Mouse (Mus musculus) cerebellum, adult 9-10 months (tissue): ENCODE data around the gene Hoxd13.

Source experiments
- DNase-seq: peaks from one replicate; pipeline ENCODE4 v3.0.0; 2022

Hoxd13 gene

DNA sequence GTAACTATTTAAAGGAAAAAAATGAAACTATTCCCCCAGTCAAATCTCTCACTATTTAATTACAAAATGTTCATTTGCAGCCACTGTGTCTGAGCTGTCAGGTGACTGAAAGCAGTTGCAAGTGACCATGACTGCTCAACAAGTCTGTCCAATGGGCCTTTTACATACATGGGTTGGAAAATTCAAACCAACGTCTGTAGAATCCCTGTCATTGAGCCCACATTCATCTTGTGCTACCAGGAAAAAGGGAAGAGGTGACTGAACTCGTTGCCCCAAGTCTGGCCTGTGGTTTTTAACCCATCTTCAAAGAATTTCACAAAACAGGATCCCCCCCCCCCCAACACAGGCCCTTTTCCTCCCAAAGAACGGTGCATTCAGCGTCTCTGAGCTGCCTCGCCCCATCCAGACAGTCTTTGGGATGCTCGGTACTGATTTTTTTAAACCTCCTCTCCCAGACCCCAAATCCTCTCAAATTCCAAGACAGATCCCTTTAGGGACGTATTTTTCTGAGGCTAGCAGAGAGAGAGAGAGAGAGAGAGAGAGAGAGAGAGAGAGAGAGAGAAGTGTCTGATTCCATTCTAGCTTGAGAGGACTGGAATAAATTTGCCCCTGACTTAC lies 27.8 kb downstream of the Hoxd13 start:
- no peak for DNase-seq

GRCm38 (mm10) chr2:74696442-74697335 lies 28.6 kb downstream of the Hoxd13 start:
- DNase-seq, result no peak

DNA sequence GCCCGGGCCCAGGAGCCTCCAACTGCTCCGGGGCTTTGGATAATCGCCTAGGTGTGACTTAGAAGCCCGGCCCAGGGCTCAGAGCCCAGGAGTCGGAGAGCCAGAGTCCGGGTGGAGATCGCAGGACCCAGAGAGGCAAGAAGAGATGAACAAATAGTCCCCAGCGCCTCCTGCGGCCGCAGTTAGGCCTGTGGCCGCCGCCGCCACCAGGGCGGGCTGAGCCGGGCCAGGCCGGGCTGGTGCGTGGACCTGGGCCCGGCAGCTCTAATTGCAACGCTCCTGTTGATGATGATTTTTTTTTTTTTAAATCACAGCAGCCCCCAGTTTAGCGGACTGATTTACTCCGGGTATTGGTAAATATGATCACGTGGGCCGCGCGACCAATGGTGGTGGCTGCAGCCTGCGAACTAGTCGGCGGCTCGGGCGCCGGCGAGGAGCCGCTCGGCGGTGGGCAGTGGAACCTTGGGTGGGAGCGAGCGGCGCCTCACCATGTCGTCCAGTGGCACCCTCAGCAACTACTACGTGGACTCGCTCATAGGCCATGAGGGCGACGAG lies 29.5 kb downstream of the Hoxd13 start, which contains the start of gene Hoxd9:
Hoxd9 (plus strand) TSS at position 161 of the 555 bp plus-strand sequence.
- DNase-seq, result no peak

DNA sequence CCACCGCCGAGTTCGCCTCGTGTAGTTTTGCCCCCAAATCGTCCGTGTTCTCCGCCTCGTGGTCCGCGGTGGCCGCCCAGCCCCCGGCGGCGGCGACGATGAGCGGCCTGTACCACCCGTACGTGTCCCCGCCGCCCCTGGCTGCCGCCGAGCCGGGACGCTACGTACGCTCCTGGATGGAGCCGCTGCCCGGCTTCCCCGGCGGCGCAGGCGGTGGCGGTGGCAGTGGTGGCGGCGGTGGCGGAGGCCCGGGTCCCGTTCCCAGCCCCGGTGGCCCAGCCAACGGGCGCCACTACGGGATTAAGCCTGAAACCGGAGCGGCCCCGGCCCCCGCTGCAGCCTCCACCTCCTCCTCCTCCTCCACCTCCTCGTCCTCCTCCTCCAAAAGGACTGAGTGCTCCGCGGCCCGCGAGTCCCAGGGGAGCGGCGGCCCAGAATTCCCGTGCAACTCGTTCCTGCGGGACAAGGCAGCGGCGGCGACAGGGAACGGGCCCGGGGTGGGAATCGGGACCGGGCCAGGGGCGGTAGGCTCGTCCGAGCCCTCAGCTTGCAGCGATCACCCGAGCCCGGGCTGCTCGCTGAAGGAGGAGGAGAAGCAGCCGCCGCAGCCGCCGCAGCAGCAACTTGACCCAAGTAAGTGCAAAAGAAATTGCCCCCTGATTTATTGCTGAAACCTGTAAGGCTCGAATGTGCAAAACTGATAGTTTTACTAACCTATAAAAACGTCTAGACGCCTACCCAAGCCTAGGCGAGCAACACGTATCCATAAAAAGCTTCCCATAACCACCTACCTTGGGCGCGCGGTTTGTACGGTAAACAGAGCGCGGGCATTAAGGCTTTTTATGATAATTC lies 30.3 kb downstream of the Hoxd13 start:
- no peak for DNase-seq

DNA sequence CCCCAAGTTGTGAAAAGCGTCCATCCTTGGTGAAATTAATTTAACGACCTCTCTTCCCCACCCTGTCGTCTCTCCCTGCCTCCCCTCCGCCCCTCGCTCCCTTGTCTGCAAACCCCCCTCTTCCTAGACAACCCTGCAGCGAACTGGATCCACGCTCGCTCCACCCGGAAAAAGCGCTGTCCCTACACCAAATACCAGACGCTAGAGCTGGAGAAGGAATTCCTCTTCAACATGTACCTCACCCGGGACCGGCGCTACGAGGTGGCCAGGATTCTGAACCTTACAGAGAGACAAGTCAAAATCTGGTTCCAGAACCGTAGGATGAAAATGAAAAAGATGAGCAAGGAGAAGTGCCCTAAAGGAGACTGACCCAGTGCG lies 30.9 kb downstream of the Hoxd13 start:
- no peak for DNase-seq

DNA sequence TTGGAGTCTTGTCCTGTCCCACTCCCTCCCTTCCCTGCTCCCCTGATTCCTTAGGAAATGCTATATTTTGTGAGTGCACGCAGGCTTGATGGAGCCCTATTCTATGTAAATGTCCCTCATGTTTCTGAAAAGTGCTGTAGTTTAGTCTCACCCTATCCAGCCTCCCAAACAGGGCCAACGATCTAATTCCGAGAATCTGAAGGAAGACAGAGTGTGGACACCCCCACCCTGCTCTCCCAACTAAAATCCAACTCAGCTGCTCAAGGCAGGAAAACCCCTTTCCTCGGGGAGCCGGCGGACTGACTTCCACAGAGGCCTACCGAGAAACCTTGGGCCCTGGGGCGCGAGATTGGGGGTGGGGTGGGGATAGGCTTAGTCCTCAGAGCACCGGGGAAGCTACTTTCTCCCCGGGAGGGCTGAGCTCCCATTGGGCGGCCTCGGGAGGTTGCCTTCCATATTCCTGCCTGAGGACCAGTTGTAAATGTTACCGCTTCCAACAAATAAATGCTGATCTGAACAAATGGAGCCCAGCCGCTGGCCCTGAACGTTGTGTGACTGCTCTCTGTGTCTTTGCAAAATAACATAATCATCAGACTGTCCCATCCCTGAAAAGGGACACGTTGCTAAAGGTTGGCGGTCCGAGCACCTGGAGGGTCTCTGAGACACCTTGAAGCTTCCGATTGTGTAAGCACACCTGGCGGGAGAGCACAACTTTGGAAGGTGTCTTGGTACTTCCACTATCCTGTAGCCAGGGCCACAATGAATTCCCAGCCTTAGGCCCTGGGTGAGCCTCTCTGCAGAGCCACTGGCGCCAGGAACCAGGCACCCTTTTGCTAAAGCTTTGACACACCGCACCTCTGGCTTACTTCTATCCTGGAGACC lies 31.8 kb downstream of the Hoxd13 start:
- no peak for DNase-seq

DNA sequence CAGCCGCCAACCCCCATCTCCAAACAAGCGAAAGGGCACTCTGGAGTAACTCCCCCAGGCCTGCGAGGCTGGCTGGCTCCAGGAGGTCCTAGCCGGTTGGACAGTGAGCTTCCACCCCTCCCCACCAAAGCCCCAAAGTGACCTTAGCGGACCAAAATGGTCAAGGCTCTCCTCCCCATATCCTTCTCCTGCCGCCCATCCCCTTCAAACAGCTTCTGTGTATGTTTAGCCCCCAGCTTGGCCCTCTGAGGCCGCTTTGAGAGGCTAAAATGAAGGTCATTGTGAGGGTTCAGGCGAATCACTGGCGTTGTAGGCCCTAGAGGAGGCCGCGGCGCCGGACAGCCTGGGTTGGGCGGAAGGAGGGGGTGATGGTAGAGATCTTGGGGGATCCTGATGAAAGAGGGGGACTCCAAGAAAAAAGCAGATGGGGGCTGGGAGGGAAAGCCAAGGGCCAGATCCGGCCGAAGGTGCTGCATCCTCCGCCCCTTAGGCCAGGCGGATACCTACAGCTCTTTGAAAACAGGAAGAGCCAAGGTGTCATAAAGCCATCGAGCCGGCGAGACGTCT lies 32.5 kb downstream of the Hoxd13 start:
- no peak for DNase-seq

- peak; percentile 45 for DNase-seq
Observed at GRCm38 (mm10) chr2:74701949-74702819, 34.1 kb downstream of the Hoxd13 start.

- no peak for DNase-seq
Observed at GRCm38 (mm10) chr2:74702820-74703219, 34.7 kb downstream of the Hoxd13 start.

DNA sequence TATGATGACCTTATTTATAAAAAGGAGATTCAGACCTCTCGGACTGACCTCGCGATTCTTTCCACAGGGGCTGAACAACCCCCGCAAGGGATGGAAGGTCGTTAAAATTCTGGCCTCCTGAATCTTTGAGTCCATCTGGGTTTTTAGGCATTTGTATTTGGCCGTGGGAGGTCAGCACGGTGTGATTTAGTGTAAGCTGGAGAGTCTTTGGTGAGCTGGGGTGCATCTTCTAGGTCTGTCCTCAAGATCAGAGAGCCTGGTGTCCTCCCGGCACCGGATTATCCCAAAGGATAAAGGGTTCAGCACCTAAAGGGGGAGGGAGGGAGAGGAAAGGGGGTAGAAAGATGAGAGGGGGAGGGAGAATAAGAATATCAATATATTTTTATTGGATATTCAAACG lies 35.2 kb downstream of the Hoxd13 start:
- DNase-seq, result no peak

DNA sequence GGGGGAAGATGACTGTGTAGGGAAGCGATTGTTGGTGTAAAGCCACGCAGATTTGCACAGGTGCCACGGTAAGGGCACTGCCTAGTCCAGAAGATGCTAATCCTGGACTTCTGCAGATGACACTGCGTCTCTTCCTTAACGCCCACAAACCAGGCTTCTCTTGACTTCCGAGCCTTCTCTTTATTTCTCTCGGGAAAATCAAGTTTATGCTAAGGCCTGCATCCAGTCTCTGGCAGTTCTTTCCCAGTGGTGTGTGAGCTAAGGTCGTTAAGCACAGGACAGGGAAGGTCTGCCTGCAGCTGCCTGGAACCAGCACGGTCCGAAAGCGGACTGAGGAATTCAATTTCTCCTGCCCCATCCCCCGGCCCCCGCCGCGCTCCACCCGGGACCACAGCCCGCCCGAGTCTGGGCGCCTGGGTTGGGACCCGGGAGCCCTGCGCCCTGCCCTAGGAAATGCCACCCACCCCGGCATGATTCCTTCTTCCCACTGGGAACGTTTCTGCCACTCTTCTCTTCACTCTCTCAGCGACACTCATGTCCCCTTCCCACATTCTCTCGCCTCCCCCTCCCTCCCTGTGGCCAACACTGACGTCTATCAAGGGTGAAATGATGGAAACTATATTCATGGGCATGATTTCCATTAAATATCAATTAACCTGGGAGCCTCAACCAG lies 35.7 kb downstream of the Hoxd13 start:
- no peak for DNase-seq

- no peak for DNase-seq
Observed at GRCm38 (mm10) chr2:74704393-74704998, 36.4 kb downstream of the Hoxd13 start, which contains the start of gene Hoxd8. TSS of gene Hoxd8 (plus strand) at chr2:74704615.

DNA sequence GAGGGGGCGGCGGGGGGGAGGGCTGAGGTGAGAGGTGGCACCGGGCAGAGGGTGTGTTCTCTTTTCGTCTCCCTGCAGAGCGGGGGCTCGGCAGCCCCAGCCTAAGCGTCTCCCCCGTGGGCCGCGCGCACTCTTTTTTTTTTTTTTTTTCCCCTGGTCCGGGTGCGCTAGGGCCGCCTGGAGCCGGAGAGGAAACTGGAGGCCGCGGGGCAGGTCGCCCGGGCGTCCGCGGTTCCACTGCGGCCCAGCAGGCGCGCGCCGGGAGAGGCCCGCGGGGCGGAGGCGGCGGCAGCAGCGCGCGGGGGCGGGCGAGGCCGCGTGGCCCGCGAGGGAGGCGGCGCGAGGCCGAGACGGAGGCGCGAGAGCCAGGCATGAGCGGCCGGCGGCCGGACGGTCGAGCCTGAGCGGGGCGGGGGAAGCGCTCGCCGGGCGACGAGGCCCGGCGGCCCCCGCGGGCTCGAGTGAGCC lies 36.9 kb downstream of the Hoxd13 start:
- no peak for DNase-seq

DNA sequence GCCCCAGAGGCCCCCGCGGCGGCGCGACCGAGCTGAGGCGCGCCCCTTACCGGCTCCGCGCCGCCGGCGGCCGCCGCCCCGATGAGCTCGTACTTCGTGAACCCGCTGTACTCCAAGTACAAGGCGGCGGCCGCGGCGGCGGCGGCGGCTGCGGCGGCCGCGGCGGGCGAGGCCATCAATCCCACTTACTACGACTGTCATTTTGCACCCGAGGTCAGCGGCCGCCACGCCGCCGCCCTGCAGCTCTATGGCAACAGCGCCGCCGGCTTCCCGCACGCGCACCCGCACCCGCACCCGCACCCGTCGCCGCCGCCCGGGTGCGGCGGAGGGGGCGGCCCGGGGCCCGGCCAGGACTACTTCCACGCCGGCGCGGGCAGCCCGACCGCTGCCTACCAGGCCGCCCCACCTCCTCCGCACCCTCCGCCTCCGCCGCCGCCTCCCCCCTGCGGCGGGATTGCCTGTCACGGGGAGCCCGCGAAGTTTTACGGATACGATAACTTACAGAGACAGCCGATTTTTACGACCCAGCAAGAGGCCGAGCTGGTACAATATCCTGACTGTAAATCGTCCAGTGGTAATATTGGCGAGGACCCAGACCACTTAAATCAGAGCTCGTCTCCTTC lies 37.5 kb downstream of the Hoxd13 start:
- DNase-seq, result no peak

DNA sequence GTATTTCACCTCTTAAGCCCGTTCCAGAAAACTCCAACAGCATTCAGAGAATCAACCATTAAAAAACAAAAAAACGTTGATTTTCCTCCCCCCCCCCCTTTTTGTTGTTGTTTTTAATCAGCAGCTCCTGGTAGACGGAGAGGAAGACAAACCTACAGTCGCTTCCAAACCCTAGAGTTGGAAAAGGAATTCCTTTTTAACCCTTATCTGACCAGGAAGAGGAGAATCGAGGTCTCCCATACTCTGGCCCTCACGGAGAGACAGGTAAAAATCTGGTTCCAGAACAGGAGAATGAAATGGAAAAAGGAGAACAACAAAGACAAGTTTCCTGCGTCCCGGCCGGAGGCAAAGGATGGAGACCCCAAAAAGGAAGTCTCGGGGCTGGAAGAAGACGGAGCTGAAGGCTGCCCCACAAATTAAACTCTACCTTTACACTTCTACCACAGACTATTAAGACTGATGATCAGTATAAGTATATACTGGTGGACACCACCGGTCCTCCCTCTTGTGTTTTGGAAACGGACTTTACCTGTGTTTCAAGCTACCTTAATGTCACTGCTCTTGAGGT lies 38.4 kb downstream of the Hoxd13 start:
- no peak for DNase-seq

DNA sequence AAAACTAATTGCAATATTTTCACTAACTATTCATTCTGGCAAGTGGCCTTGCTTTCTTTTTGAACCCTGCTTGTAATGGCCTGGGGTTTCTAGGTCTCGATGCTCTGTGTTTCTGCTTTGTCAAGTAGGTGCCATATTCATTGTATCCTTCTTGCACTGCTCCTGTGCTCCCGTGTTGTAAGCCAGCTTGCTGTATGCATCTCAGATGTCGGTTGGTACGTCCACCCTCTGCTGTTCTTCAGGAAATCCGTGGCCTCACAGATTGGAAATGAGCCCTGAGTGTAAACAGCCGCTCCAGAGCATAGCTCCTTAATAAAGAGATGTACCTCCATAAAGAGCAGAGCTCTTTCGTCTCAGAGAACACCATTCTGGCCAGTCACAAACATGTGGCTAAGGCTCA lies 39.5 kb downstream of the Hoxd13 start:
- no peak for DNase-seq

GRCm38 (mm10) chr2:74708676-74709075 lies 40.6 kb downstream of the Hoxd13 start:
- DNase-seq, result no peak
